Mouse (Mus musculus) myocyte (in vitro differentiated cells): ENCODE results near the gene Acr. TPM values are rescaled to one million over a fixed set of nuclear protein-coding genes. Genes with fewer than 3 reads are reported as not detected.

ENCODE experiments used
- H3K27me3 ChIP-seq: one replicate; pipeline ENCODE4 v1.6.1; 2011; ENCODE audit not compliant: control insufficient read depth, insufficient read depth, insufficient read length
- H3K36me3 ChIP-seq: one replicate; pipeline ENCODE4 v1.6.1; 2011; ENCODE audit not compliant: control insufficient read depth, insufficient read depth
- H3K4me2 ChIP-seq: one replicate; pipeline ENCODE4 v1.6.1; 2011; ENCODE audit warnings: low read depth, control low read depth
- H3K4me3 ChIP-seq: one replicate; pipeline ENCODE4 v1.5.1; 2011; ENCODE audit warnings: mild to moderate bottlenecking, control low read depth, moderate library complexity
- H3K79me2 ChIP-seq: one replicate; pipeline ENCODE4 v1.6.1; 2011; ENCODE audit not compliant: control insufficient read depth, insufficient read depth
- H3ac ChIP-seq: one replicate; pipeline ENCODE4 v1.6.1; 2011; ENCODE audit not compliant: control insufficient read depth, insufficient read length
- CEBPB ChIP-seq: IDR thresholded peaks from 2 replicates; pipeline ENCODE4 v1.6.1; 2011; ENCODE audit warnings: mild to moderate bottlenecking, moderate library complexity; ENCODE audit not compliant: poor library complexity, insufficient read depth, severe bottlenecking
- E2F4 ChIP-seq: IDR thresholded peaks from one replicate; pipeline ENCODE4 v1.6.1; 2011; ENCODE audit warnings: mild to moderate bottlenecking, control low read depth, moderate library complexity; ENCODE audit not compliant: insufficient read depth
- MAX ChIP-seq: IDR thresholded peaks from one replicate; pipeline ENCODE4 v1.6.1; 2011; ENCODE audit warnings: low read depth, mild to moderate bottlenecking, control low read depth
- MYOD1 ChIP-seq, 3 experiments: IDR thresholded peaks; one replicate each; pipeline ENCODE4 v1.6.1; 2011; ENCODE audit warnings: control low read depth in 2 of 3, low read depth in 2 of 3, mild to moderate bottlenecking in 2 of 3, moderate library complexity in 1 of 3; ENCODE audit not compliant: insufficient read length in 2 of 3, control insufficient read depth in 1 of 3
- MYOG ChIP-seq, 3 experiments: IDR thresholded peaks; one replicate each; pipeline ENCODE4 v1.6.1; 2011; ENCODE audit warnings: control low read depth in 2 of 3, low read depth in 2 of 3, mild to moderate bottlenecking in 2 of 3; ENCODE audit not compliant: insufficient read length in 2 of 3, control insufficient read depth in 1 of 3, insufficient read depth in 1 of 3
- POLR2A ChIP-seq: IDR thresholded peaks from one replicate; pipeline ENCODE4 v1.6.1; 2011; ENCODE audit warnings: low read depth, mild to moderate bottlenecking, control low read depth, moderate library complexity; ENCODE audit not compliant: insufficient read length
- POLR2AphosphoS2 ChIP-seq: IDR thresholded peaks from one replicate; pipeline ENCODE4 v1.6.1; 2011; ENCODE audit warnings: low read depth, control low read depth; ENCODE audit not compliant: insufficient read length
- REST ChIP-seq: IDR thresholded peaks from one replicate; pipeline ENCODE4 v1.6.1; 2011; ENCODE audit warnings: mild to moderate bottlenecking, control low read depth, moderate library complexity; ENCODE audit not compliant: insufficient read depth, insufficient read length
- SRF ChIP-seq: IDR thresholded peaks from one replicate; pipeline ENCODE4 v1.6.1; 2011; ENCODE audit warnings: low read depth; ENCODE audit not compliant: control insufficient read depth, insufficient read length
- TCF12 ChIP-seq: IDR thresholded peaks from one replicate; pipeline ENCODE4 v1.6.1; 2011; ENCODE audit warnings: mild to moderate bottlenecking, control low read depth; ENCODE audit not compliant: poor library complexity, insufficient read depth, severe bottlenecking
- TCF3 ChIP-seq: IDR thresholded peaks from one replicate; pipeline ENCODE4 v1.6.1; 2011; ENCODE audit warnings: low read depth, control low read depth; ENCODE audit not compliant: insufficient read length
- USF1 ChIP-seq: IDR thresholded peaks from one replicate; pipeline ENCODE4 v1.6.1; 2011; ENCODE audit warnings: low read depth, mild to moderate bottlenecking, control low read depth, moderate library complexity
- polyA plus RNA-seq: library from polyadenylated mRNA; unstranded; fragments of >200 nt; fragmentation: generic; extraction: Trizol; gene quantifications from one replicate; pipeline ENCODE4 v1.2.1, GENCODE M21; 2012; ENCODE audit warnings: missing spikeins

Gene Acr
- polyA plus RNA-seq, 1 experiment, result not detected

DNA sequence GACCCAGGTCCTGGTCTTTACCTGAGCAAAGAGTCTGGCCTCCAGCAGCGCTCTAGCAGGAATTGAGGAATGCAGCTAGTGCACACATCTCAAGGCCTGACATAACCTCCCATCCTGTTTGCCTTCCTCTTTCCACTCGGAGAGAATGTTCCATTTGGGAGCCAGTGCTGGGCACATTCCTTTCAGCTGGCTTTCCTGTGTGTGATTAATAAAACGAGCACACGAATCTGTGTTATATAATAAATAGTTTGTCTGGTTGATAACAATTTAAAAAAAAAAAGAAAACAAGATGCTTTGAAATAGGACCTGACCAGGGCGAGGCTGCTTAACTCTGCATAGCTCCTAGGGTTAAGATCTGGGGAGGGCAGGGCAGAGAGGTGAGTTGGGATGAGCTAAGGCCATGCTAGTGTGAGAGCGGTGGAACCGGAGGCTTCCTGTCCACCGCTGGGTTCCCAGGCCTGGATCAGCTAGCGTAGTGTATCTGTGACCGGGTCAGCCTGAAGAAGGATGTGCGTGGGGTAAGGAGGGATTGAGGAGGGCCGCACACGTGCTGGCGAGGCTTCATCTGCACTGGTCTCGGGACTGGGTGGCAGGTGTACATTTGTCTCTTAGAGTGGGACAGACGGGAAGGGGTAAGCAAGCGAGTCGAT is 39.8 kb upstream of the Acr start:
- H3K27me3 ChIP-seq, result peaks cover 31% of the 10 kb centered on the region
- no peaks in the 10 kb centered on the region for H3K36me3 ChIP-seq
- no peak overlapping the region for H3K4me3 ChIP-seq
- TF ChIP-seq MYOD1 (IDR thresholded peaks at IDR 0.05; ENCODE audit: control insufficient read depth in 1 of 3, insufficient read length in 2 of 3, low read depth in 2 of 3) (no peak), CEBPB (no peak), MAX (no peak), POLR2A (no peak), POLR2AphosphoS2 (no peak), USF1 (no peak), MYOG (IDR thresholded peaks at IDR 0.05; ENCODE audit: control insufficient read depth in 1 of 3, insufficient read depth in 1 of 3, insufficient read length in 2 of 3, low read depth in 2 of 3) (no peak), REST (no peak), TCF3 (no peak), E2F4 (no peak), TCF12 (no peak), SRF (no peak)
- H3K79me2 ChIP-seq, result no peaks in the 10 kb centered on the region
- H3K4me2 ChIP-seq, result no peak overlapping the region
- H3ac ChIP-seq, result no peak overlapping the region

DNA sequence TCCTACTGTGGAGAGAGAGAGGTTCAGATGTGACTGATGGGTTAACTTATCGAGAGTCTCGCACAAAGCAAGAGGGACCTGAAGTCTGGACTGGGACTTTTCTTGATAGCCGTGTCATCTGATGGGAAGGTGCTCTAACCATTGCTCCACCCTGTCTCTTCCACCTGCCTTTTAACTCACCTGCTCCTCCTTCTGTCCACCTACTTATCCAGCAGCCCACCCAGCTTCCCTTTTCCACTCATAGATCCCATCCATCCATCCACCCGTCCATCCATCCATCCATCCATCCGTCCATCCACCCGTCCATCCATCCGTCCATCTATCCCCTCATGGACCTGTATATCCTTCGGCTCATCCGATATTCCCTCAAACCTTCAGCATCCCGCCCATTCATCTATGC is 39.2 kb upstream of the Acr start:
- Histone ChIP-seq H3K79me2 (no peaks in the 10 kb centered on the region), H3K4me2 (no peak overlapping the region), H3K36me3 (no peaks in the 10 kb centered on the region), H3ac (no peak overlapping the region), H3K4me3 (no peak overlapping the region), H3K27me3 (peaks cover 31% of the 10 kb centered on the region)
- TF ChIP-seq TCF12 (no peak), MYOG (IDR thresholded peaks at IDR 0.05; ENCODE audit: control insufficient read depth in 1 of 3, insufficient read depth in 1 of 3, insufficient read length in 2 of 3, low read depth in 2 of 3) (no peak), MYOD1 (IDR thresholded peaks at IDR 0.05; ENCODE audit: control insufficient read depth in 1 of 3, insufficient read length in 2 of 3, low read depth in 2 of 3) (no peak), USF1 (no peak), REST (no peak), CEBPB (no peak), POLR2AphosphoS2 (no peak), SRF (no peak), MAX (no peak), TCF3 (no peak), POLR2A (no peak), E2F4 (no peak)

DNA sequence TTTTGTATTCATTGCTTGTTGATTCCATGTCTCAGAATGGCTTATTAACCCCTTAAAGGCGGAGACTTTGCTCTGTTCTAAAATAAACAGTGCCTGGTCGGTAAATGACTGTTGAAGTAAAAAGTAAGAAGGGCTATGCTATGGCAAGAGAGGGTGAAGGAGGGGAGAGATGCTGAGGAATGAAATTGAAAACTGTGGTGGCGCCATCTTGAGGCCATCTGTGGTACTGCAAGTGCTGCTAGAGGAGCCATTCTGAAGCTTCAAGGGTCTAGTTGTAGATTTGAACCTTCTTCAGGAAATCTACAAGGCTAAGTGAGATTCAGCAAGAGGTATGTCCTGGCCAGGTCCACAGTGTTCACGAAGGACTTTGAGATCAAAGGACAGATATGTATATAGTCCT is 37.8 kb upstream of the Acr start:
- no peak overlapping the region for H3K4me3 ChIP-seq
- H3K79me2 ChIP-seq, result no peaks in the 10 kb centered on the region
- peak overlapping the region; percentile 37 for H3K4me2 ChIP-seq
- no peak for TF ChIP-seq TCF12
- no peak for TF ChIP-seq TCF3
- TF ChIP-seq MYOG (IDR thresholded peaks at IDR 0.05; ENCODE audit: control insufficient read depth in 1 of 3, insufficient read depth in 1 of 3, insufficient read length in 2 of 3, low read depth in 2 of 3), result no peak
- no peak for TF ChIP-seq MAX
- no peak for TF ChIP-seq SRF
- no peak for TF ChIP-seq E2F4
- no peak for TF ChIP-seq POLR2AphosphoS2
- no peak for TF ChIP-seq POLR2A
- TF ChIP-seq REST, result no peak
- no peak for TF ChIP-seq MYOD1 (IDR thresholded peaks at IDR 0.05; ENCODE audit: control insufficient read depth in 1 of 3, insufficient read length in 2 of 3, low read depth in 2 of 3)
- no peak for TF ChIP-seq CEBPB
- TF ChIP-seq USF1, result no peak
- H3K36me3 ChIP-seq, result no peaks in the 10 kb centered on the region
- peaks cover 19% of the 10 kb centered on the region for H3K27me3 ChIP-seq
- H3ac ChIP-seq, result no peak overlapping the region

DNA sequence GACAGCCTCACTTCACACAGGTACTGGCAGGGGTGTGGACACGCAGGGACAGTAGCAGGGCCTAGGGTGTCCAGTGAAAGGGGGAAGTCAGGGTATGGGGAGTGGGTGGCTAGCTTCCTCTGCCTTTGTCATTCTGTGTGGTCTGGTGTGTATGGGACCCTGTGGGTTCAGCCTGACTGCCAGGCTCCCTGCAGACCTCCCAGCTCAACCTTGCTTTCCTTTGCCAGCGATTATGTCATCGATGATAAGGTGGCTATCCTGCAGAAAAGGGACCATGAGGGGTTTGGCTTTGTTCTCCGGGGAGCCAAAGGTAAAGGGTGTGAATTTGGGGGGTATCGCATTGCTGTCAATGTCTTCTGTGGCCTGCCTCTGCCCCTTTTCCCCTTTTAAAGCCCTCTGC is 36.7 kb upstream of the Acr start:
- Histone ChIP-seq H3K27me3 (peaks cover 19% of the 10 kb centered on the region), H3K4me3 (no peak overlapping the region), H3ac (no peak overlapping the region), H3K4me2 (no peak overlapping the region), H3K36me3 (no peaks in the 10 kb centered on the region), H3K79me2 (no peaks in the 10 kb centered on the region)
- TF ChIP-seq POLR2AphosphoS2 (no peak), CEBPB (no peak), TCF12 (no peak), USF1 (no peak), MAX (no peak), TCF3 (no peak), E2F4 (no peak), REST (no peak), SRF (no peak), MYOD1 (IDR thresholded peaks at IDR 0.05; ENCODE audit: control insufficient read depth in 1 of 3, insufficient read length in 2 of 3, low read depth in 2 of 3) (no peak)
